ENCODE assay signal across 9 mouse cellular contexts in genomic region chr8:119806422-119807263, GRCm38 (mm10). TPM values are rescaled to one million over a fixed set of nuclear protein-coding genes. Genes with fewer than 3 reads are reported as not detected.
A peak's percentile ranks its signal among the peaks of the same experiment; 100 is the strongest.
DNase-seq lines count a peak whose midpoint lies in the region; ATAC-seq lines count a peak whose summit lies in the region.
"Had no signal": no experiment of that assay in that cellular context is flagged by ENCODE, and none has a peak within 500 bp of the region (broad histone marks: within the 10 kb centered on the region; RNA-seq: fewer than 3 reads in every experiment).

No protein-coding gene starts in this region.

- peak overlapping the region; percentile 48; the same call in 1 of the 2 replicates for H3K27ac ChIP-seq in forebrain, embryonic 10.5 days
- no peak overlapping the region for H3K27ac ChIP-seq in forebrain, embryonic 11.5 days (ENCODE audit: low read depth, low read length)
- H3K27ac ChIP-seq: liver, embryonic 13.5 days had no signal

- peaks cover 51% of the 10 kb centered on the region for H3K4me1 ChIP-seq in forebrain, embryonic 10.5 days
- peaks cover 3% of the 10 kb centered on the region; the same call in 1 of the 2 replicates for H3K4me1 ChIP-seq in forebrain, embryonic 11.5 days (replicated peaks; ENCODE audit: control insufficient read depth, insufficient read depth, low read length)

- WGBS in forebrain, embryonic 10.5 days, result 85% methylated on average over 14 of the region's 14 CpGs
- WGBS in forebrain, embryonic 11.5 days, result 83% methylated on average over 14 of the region's 14 CpGs

- ATAC-seq in forebrain, embryonic 11.5 days (replicated peaks; ENCODE audit: low FRiP score), result no peak

- H3K27me3 ChIP-seq in forebrain, embryonic 10.5 days (ENCODE audit: poor library complexity, severe bottlenecking), result no peaks in the 10 kb centered on the region
- H3K27me3 ChIP-seq in forebrain, embryonic 11.5 days (ENCODE audit: control insufficient read depth, insufficient read depth, low read length), result no peaks in the 10 kb centered on the region
- H3K27me3 ChIP-seq: liver, embryonic 13.5 days had no signal

- H3K4me3 ChIP-seq in forebrain, embryonic 10.5 days, result no peak overlapping the region
- H3K4me3 ChIP-seq in forebrain, embryonic 11.5 days (ENCODE audit: low read depth, low read length), result no peak overlapping the region
- H3K4me3 ChIP-seq: liver, embryonic 13.5 days had no signal

- DNase-seq in forebrain, embryonic 10.5 days (ENCODE audit: extremely low spot score, low spot score), result no peak
- no peak for DNase-seq in forebrain, embryonic 11.5 days (ENCODE audit: low spot score)
- peak; percentile 72 for DNase-seq in thymus, postnatal 0 days (ENCODE audit: low spot score)
- no peak for DNase-seq in thymus, postnatal 10 days (ENCODE audit: low spot score in 2 of 2)
- DNase-seq in frontal cortex, postnatal 25 days (ENCODE audit: low spot score in 2 of 2), result peak; percentile 41 to 65
- peak; percentile 37 for DNase-seq in lung, postnatal 14 days
- DNase-seq in spleen, postnatal 4 days (ENCODE audit: low spot score in 2 of 2), result peak; percentile 55 to 76
- DNase-seq in embryo, embryonic 11 days, result no peak
- DNase-seq: liver, embryonic 13.5 days had no signal

- no peaks in the 10 kb centered on the region for H3K9me3 ChIP-seq in forebrain, embryonic 10.5 days
- no peaks in the 10 kb centered on the region; the same call in 1 of the 2 replicates for H3K9me3 ChIP-seq in forebrain, embryonic 11.5 days (ENCODE audit: control insufficient read depth, low read length)
- H3K9me3 ChIP-seq: liver, embryonic 13.5 days had no signal

- H3K36me3 ChIP-seq in forebrain, embryonic 10.5 days (replicated peaks), result peaks cover 41% of the 10 kb centered on the region
- H3K36me3 ChIP-seq in forebrain, embryonic 11.5 days (ENCODE audit: control insufficient read depth, insufficient read depth, low read length), result no peaks in the 10 kb centered on the region

- no peak overlapping the region for H3K4me2 ChIP-seq in forebrain, embryonic 11.5 days (ENCODE audit: low read depth, low read length, severe bottlenecking)
- H3K4me2 ChIP-seq: liver, embryonic 13.5 days had no signal

- H3K9ac ChIP-seq in forebrain, embryonic 11.5 days (ENCODE audit: low read length), result no peak overlapping the region
- H3K9ac ChIP-seq: liver, embryonic 13.5 days had no signal

RNA-seq across cellular contexts. Expression of gene Tldc1, which starts 28.4 kb away (rescaled TPM):
- polyA plus RNA-seq in forebrain, embryonic 10.5 days (2016; fragmentation: Nextera tagmentation; extraction: Ambion mirVana), result 16.7 and 17.3 TPM in 2 replicates
- polyA plus RNA-seq in forebrain, embryonic 11.5 days (2014; fragmentation: Nextera tagmentation; extraction: Ambion mirVana), result 12.6 and 13.4 TPM in 2 replicates
- polyA plus RNA-seq in thymus, postnatal 0 days (2015; fragmentation: Nextera tagmentation; extraction: Ambion mirVana), result 9.0 and 9.2 TPM in 2 replicates

RNA-seq across cellular contexts. Expression of gene Cotl1, which starts 33.7 kb away (rescaled TPM):
- 109 and 114 TPM in 2 replicates for polyA plus RNA-seq in forebrain, embryonic 10.5 days (2016; fragmentation: Nextera tagmentation; extraction: Ambion mirVana)
- 167 and 251 TPM in 2 replicates for polyA plus RNA-seq in forebrain, embryonic 11.5 days (2014; fragmentation: Nextera tagmentation; extraction: Ambion mirVana)
- polyA plus RNA-seq in thymus, postnatal 0 days (2015; fragmentation: Nextera tagmentation; extraction: Ambion mirVana), result 94.3 and 127 TPM in 2 replicates

RNA-seq across cellular contexts. Expression of gene Klhl36, which starts 55.4 kb away (rescaled TPM):
- 10.8 and 11.1 TPM in 2 replicates for polyA plus RNA-seq in forebrain, embryonic 10.5 days (2016; fragmentation: Nextera tagmentation; extraction: Ambion mirVana)
- polyA plus RNA-seq in forebrain, embryonic 11.5 days (2014; fragmentation: Nextera tagmentation; extraction: Ambion mirVana), result 7.3 and 9.9 TPM in 2 replicates
- 19.1 and 20.5 TPM in 2 replicates for polyA plus RNA-seq in thymus, postnatal 0 days (2015; fragmentation: Nextera tagmentation; extraction: Ambion mirVana)

Comparison
In these comparisons a context has a peak if more than half of its experiments do, and no peak if none do; other contexts are left out.
1. DNase-seq: peak in thymus, postnatal 0 days (single experiment), frontal cortex, postnatal 25 days (2 of 2), lung, postnatal 14 days (single experiment) and spleen, postnatal 4 days (2 of 2); none in forebrain, embryonic 10.5 days (single experiment), forebrain, embryonic 11.5 days (single experiment), thymus, postnatal 10 days (0 of 2) and embryo, embryonic 11 days (single experiment).